Mouse (Mus musculus): ENCODE results near the gene Trp53i11. TPM values are rescaled to one million over a fixed set of nuclear protein-coding genes. Genes with fewer than 3 reads are reported as not detected.

Trp53i11 gene
- total and polyA plus RNA-seq, 3 experiments: 0.36 to 32.1 (median 0.73) TPM

DNA sequence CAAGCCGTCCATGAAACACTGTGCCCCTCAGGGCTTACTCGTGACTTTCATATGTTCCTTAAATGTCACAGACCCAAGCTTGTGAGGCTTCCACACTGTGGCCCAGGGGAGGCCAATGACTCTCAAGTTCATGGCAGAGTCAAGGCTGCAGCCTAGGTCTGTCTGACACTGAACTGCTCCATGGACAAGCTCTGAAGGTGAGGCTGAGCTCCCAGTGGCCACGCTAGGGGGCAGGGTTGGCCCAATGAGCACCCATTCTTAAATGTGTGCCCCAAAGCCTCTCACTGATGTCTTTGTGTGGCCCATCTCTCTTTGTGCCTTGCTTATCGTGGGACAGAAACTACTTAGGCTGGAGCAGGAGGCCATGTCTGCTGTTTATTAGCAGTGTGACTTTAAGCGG is 33.1 kb downstream of the Trp53i11 start:
- TF ChIP-seq KAT2A (IDR thresholded peaks at IDR 0.05; ENCODE audit: insufficient replicate concordance, low read length) (no peak), RAD21 (IDR thresholded peaks at IDR 0.05; ENCODE audit: low read depth, low read length) (peak; percentile 46), CTCF (conservative IDR thresholded peaks at IDR 0.05 in 1 of 2, IDR thresholded peaks at IDR 0.05 in 1 of 2; ENCODE audit: low read depth in 2 of 2, low read length in 2 of 2) (peak in 1 of 2 experiments; percentile 59; a peak in 2 of 4 replicates), SMC3 (IDR thresholded peaks at IDR 0.05; ENCODE audit: low read depth, low read length) (peak; percentile 43)
- peaks cover 31 to 33% of the 10 kb centered on the region in 2 experiments for H3K4me1 ChIP-seq (ENCODE audit: control insufficient read depth in 1 of 2, insufficient read depth in 2 of 2)
- H3K27ac ChIP-seq (ENCODE audit: insufficient read depth, low read depth): no peak overlapping the region
- H3K9me3 ChIP-seq (replicated peaks; ENCODE audit: low read length): no peaks in the 10 kb centered on the region
- in situ Hi-C loops (cut with MboI; ENCODE audit: low pct_ligation_motif_present, low pct_unique_long_range_greater_than_20kb, low sequenced_read_pairs): loop anchor here (5.0 to 25.0 kb wide), 2 partner anchors 112 to 542 kb away; partner anchors contain the start of gene Tspan18
- peaks cover 31% of the 10 kb centered on the region for H3K27me3 ChIP-seq (replicated peaks)
- H3K9ac ChIP-seq (ENCODE audit: insufficient read depth, low read depth): no peak overlapping the region
- DNase-seq (ENCODE audit: extremely low read depth): no peak
- no peaks in the 10 kb centered on the region for H3K79me2 ChIP-seq (replicated peaks; ENCODE audit: control insufficient read depth, extremely low read depth, insufficient read depth, poor library complexity, severe bottlenecking)
- H3K36me3 ChIP-seq (replicated peaks in 1 of 2; ENCODE audit: control insufficient read depth in 1 of 2, insufficient read depth in 1 of 2, low read length in 1 of 2): no peaks in the 10 kb centered on the region
- no peak overlapping the region for H3K4me3 ChIP-seq (replicated peaks in 1 of 3; ENCODE audit: low read depth in 2 of 3, low read length in 2 of 3, poor library complexity in 1 of 3)
- dilution Hi-C loops (cut with MboI; ENCODE audit: extremely low pct_ligation_motif_present, extremely low pct_unique_long_range_greater_than_20kb, low sequenced_read_pairs): no loop called here
- H3K4me2 ChIP-seq (ENCODE audit: insufficient read depth, low read depth, poor library complexity, severe bottlenecking): no peak overlapping the region

- H3K4me2 ChIP-seq (ENCODE audit: insufficient read depth, low read depth, poor library complexity, severe bottlenecking): no peak overlapping the region
- in situ Hi-C loops (cut with MboI; ENCODE audit: low pct_ligation_motif_present, low pct_unique_long_range_greater_than_20kb, low sequenced_read_pairs) (loop anchor here (5.0 to 25.0 kb wide), 2 partner anchors 109 to 539 kb away; partner anchors contain the start of gene Tspan18), dilution Hi-C loops (cut with MboI; ENCODE audit: extremely low pct_ligation_motif_present, extremely low pct_unique_long_range_greater_than_20kb, low sequenced_read_pairs) (no loop called here)
- H3K27me3 ChIP-seq (replicated peaks): peaks cover 55% of the 10 kb centered on the region
- H3K79me2 ChIP-seq (replicated peaks; ENCODE audit: control insufficient read depth, extremely low read depth, insufficient read depth, poor library complexity, severe bottlenecking): no peaks in the 10 kb centered on the region
- peaks cover 12 to 15% of the 10 kb centered on the region in 2 experiments for H3K4me1 ChIP-seq (ENCODE audit: control insufficient read depth in 1 of 2, insufficient read depth in 2 of 2)
- H3K4me3 ChIP-seq (replicated peaks in 1 of 3; ENCODE audit: low read depth in 2 of 3, low read length in 2 of 3, poor library complexity in 1 of 3): no peak overlapping the region
- DNase-seq (ENCODE audit: extremely low read depth): no peak
- no peak overlapping the region for H3K27ac ChIP-seq (ENCODE audit: insufficient read depth, low read depth)
- no peak overlapping the region for H3K9ac ChIP-seq (ENCODE audit: insufficient read depth, low read depth)
- H3K36me3 ChIP-seq (replicated peaks in 1 of 2; ENCODE audit: control insufficient read depth in 1 of 2, insufficient read depth in 1 of 2, low read length in 1 of 2): no peaks in the 10 kb centered on the region
- H3K9me3 ChIP-seq (replicated peaks; ENCODE audit: low read length): no peaks in the 10 kb centered on the region
- no peak for TF ChIP-seq TBP (conservative IDR thresholded peaks at IDR 0.05; ENCODE audit: low read depth, low read length)
- TF ChIP-seq EP300 (IDR thresholded peaks at IDR 0.05; ENCODE audit: low read length): no peak
- no peak for TF ChIP-seq HCFC1 (IDR thresholded peaks at IDR 0.05; ENCODE audit: low read depth, low read length)
- TF ChIP-seq MAFK (IDR thresholded peaks at IDR 0.05; ENCODE audit: insufficient replicate concordance, low read length): no peak
- no peak for TF ChIP-seq ZC3H11A (IDR thresholded peaks at IDR 0.05; ENCODE audit: low read depth, low read length)
- no peak for TF ChIP-seq MEF2A (IDR thresholded peaks at IDR 0.05; ENCODE audit: borderline replicate concordance, low read depth, low read length)
- TF ChIP-seq BHLHE40 (IDR thresholded peaks at IDR 0.05; ENCODE audit: low read depth, low read length): no peak
- no peak for TF ChIP-seq RAD21 (IDR thresholded peaks at IDR 0.05; ENCODE audit: low read depth, low read length)
- TF ChIP-seq NRF1 (IDR thresholded peaks at IDR 0.05; ENCODE audit: low read depth, low read length): no peak
- no peak for TF ChIP-seq CTCF (conservative IDR thresholded peaks at IDR 0.05 in 1 of 2, IDR thresholded peaks at IDR 0.05 in 1 of 2; ENCODE audit: low read depth in 2 of 2, low read length in 2 of 2)
Measured at GRCm38 (mm10) chr2:93223463-93223862, 36.1 kb downstream of the Trp53i11 start.

Data from CH12.LX (cell line).